13 mouse cellular contexts compared by ENCODE assay signal in genomic region chr19:21788999-21789398, GRCm38 (mm10). TPM values are rescaled to one million over a fixed set of nuclear protein-coding genes. Genes with fewer than 3 reads are reported as not detected.
DNase-seq lines count a peak whose midpoint lies in the region; ATAC-seq and TF ChIP-seq lines count a peak whose summit lies in the region.
"Had no signal": no experiment of that assay in that cellular context is flagged by ENCODE, and none has a peak within 500 bp of the region (broad histone marks: within the 10 kb centered on the region; RNA-seq: fewer than 3 reads in every experiment).

No protein-coding gene starts in this region.

- TF ChIP-seq EP300 in heart, postnatal 0 days (IDR thresholded peaks at IDR 0.05; ENCODE audit: low read depth) = no peak

- TF ChIP-seq CTCF in heart, postnatal 0 days (IDR thresholded peaks at IDR 0.05; ENCODE audit: low read depth) = no peak

- no peak for DNase-seq in heart, postnatal 0 days (ENCODE audit: low spot score)
- no peak for DNase-seq in heart, postnatal 36 days
- peak; percentile 53 for DNase-seq in forebrain, embryonic 14.5 days (ENCODE audit: low spot score)
- peak; percentile 34 for DNase-seq in skeletal muscle tissue, adult 2 months (ENCODE audit: low read depth, low spot score)
- DNase-seq in adrenal gland, adult 8-10 months = no peak
- no peak for DNase-seq in left cerebral cortex, postnatal 10 days (ENCODE audit: extremely low spot score in 1 of 2, low spot score in 2 of 2)
- DNase-seq in T-cell, adult 2 months (ENCODE audit: low spot score) = no peak
- DNase-seq: cerebellum, adult 11 months; kidney, postnatal 10 days had no signal

- no peak for ATAC-seq in heart, postnatal 0 days (ENCODE audit: insufficient read depth, low read depth)
- no peak for ATAC-seq in forebrain, embryonic 14.5 days
- no peak for ATAC-seq in midbrain, embryonic 12.5 days (ENCODE audit: low FRiP score, low read depth)
- ATAC-seq: CD4-positive, CD25-positive, alpha-beta regulatory T cell, adult 4 months had no signal

- 0 out of 2 replicates have a peak overlapping the region, but pooled peaks have one; percentile 9 for H3K4me2 ChIP-seq in heart, postnatal 0 days (ENCODE audit: low read depth, low read length)
- peak overlapping the region; percentile 36 for H3K4me2 ChIP-seq in forebrain, embryonic 14.5 days (ENCODE audit: low read length)
- peak overlapping the region; percentile 41 for H3K4me2 ChIP-seq in midbrain, embryonic 12.5 days (replicated peaks)

- no peak overlapping the region for H3K27ac ChIP-seq in heart, postnatal 0 days (ENCODE audit: low read depth)
- peak overlapping the region; percentile 89 for H3K27ac ChIP-seq in forebrain, embryonic 14.5 days (ENCODE audit: low read depth, low read length)
- peak overlapping the region; percentile 94 for H3K27ac ChIP-seq in midbrain, embryonic 12.5 days (replicated peaks)
- H3K27ac ChIP-seq: left cerebral cortex, adult 2 months; liver, embryonic 14.5 days had no signal

- peaks cover 21% of the 10 kb centered on the region for H3K36me3 ChIP-seq in heart, postnatal 0 days (replicated peaks; ENCODE audit: control insufficient read depth, insufficient read depth, low read length)
- peaks cover 17% of the 10 kb centered on the region for H3K36me3 ChIP-seq in forebrain, embryonic 14.5 days (ENCODE audit: control insufficient read depth, insufficient read depth, low read length)
- H3K36me3 ChIP-seq in midbrain, embryonic 12.5 days = peaks cover 15% of the 10 kb centered on the region

- H3K4me3 ChIP-seq in heart, postnatal 0 days (ENCODE audit: low read depth, low read length) = no peak overlapping the region
- H3K4me3 ChIP-seq in forebrain, embryonic 14.5 days (ENCODE audit: low read depth, low read length) = no peak overlapping the region
- H3K4me3 ChIP-seq in midbrain, embryonic 12.5 days = peak overlapping the region; percentile 3; the same call in 1 of the 2 replicates
- H3K4me3 ChIP-seq: left cerebral cortex, adult 2 months had no signal

- no peaks in the 10 kb centered on the region for H3K27me3 ChIP-seq in heart, postnatal 0 days (ENCODE audit: control insufficient read depth, insufficient read depth, low read length)
- no peaks in the 10 kb centered on the region for H3K27me3 ChIP-seq in forebrain, embryonic 14.5 days (replicated peaks; ENCODE audit: control insufficient read depth, insufficient read depth, low read length)
- no peaks in the 10 kb centered on the region for H3K27me3 ChIP-seq in midbrain, embryonic 12.5 days

- intact Hi-C loops in heart, postnatal 36 days (cut with DNase I) = no loop called here
- intact Hi-C loops in left cerebral cortex, postnatal 10 days (cut with DNase I) = no loop called here

- H3K9ac ChIP-seq in heart, postnatal 0 days (replicated peaks; ENCODE audit: low read depth, low read length) = no peak overlapping the region
- H3K9ac ChIP-seq in forebrain, embryonic 14.5 days (ENCODE audit: low read length) = peak overlapping the region; percentile 50
- peak overlapping the region; percentile 47 for H3K9ac ChIP-seq in midbrain, embryonic 12.5 days (replicated peaks)
- H3K9ac ChIP-seq: liver, embryonic 14.5 days had no signal

- H3K9me3 ChIP-seq in heart, postnatal 0 days (replicated peaks; ENCODE audit: control insufficient read depth, low read length) = no peaks in the 10 kb centered on the region
- H3K9me3 ChIP-seq in forebrain, embryonic 14.5 days (replicated peaks; ENCODE audit: control insufficient read depth, low read length) = no peaks in the 10 kb centered on the region
- no peaks in the 10 kb centered on the region for H3K9me3 ChIP-seq in midbrain, embryonic 12.5 days

- WGBS in heart, postnatal 0 days = 48% methylated on average over 8 of the region's 8 CpGs
- WGBS in forebrain, embryonic 14.5 days = 5% methylated on average over 8 of the region's 8 CpGs
- 3% methylated on average over 8 of the region's 8 CpGs for WGBS in midbrain, embryonic 12.5 days

- H3K4me1 ChIP-seq in heart, postnatal 0 days (ENCODE audit: control insufficient read depth, insufficient read depth) = peaks cover 23% of the 10 kb centered on the region
- H3K4me1 ChIP-seq in forebrain, embryonic 14.5 days (ENCODE audit: control insufficient read depth, insufficient read depth, low read length) = peaks cover 58% of the 10 kb centered on the region
- H3K4me1 ChIP-seq in midbrain, embryonic 12.5 days = peaks cover 63% of the 10 kb centered on the region

RNA-seq across cellular contexts. Expression of gene Cemip2, which starts 10.9 kb away (rescaled TPM):
- 55.8 and 58.8 TPM in 2 replicates for total RNA-seq in heart, postnatal 0 days (2014; rRNA removed; ENCODE audit: low replicate concordance)
- 19.1 and 20.2 TPM in 2 replicates for polyA plus RNA-seq in heart, postnatal 0 days (2015; fragmentation: Nextera tagmentation; extraction: Ambion mirVana)
- 10 to 100 TPM; 12.2 to 14.0 TPM for total RNA-seq in heart, postnatal 36 days (2021)
- polyA plus RNA-seq in forebrain, embryonic 14.5 days (2014; fragmentation: Nextera tagmentation; extraction: Ambion mirVana) = 29.2 and 35.3 TPM in 2 replicates
- polyA plus RNA-seq in midbrain, embryonic 12.5 days (2016; fragmentation: Nextera tagmentation; extraction: Ambion mirVana) = 105 and 113 TPM in 2 replicates
- total RNA-seq in adrenal gland, adult 8-10 months (2022) = 10 to 100 TPM; 22.6 to 27.4 (median 23.2) TPM
- 10 to 100 TPM; 17.2 TPM for total RNA-seq in left cerebral cortex, postnatal 10 days (2021)

Comparison
In these comparisons a context has a peak if more than half of its experiments do, and no peak if none do; other contexts are left out.
1. DNase-seq: peak in forebrain, embryonic 14.5 days (single experiment) and skeletal muscle tissue, adult 2 months (single experiment); none in heart, postnatal 0 days (single experiment), heart, postnatal 36 days (0 of 2), adrenal gland, adult 8-10 months (single experiment), left cerebral cortex, postnatal 10 days (0 of 2) and T-cell, adult 2 months (single experiment).
2. Peak in every context shown above with its lines, with median percentiles within 50 percentile points of each other: H3K4me2 ChIP-seq.